Mouse (Mus musculus) c-Kit-negative CD71-positive TER-119-positive erythroid progenitor cells, embryonic 14.5 days (primary cell): Measurements from ENCODE around the gene 4931409K22Rik.
"Not testable (repeated sequence)": the region's sequence is repeated elsewhere in the genome, so short reads cannot be mapped to it uniquely, and the experiment has no call there.

ENCODE experiments used
- DNase-seq: peaks from one replicate; pipeline ENCODE4 v3.0.0-alpha.2; 2013; ENCODE audit warnings: low read depth, low spot score

4931409K22Rik gene

DNA sequence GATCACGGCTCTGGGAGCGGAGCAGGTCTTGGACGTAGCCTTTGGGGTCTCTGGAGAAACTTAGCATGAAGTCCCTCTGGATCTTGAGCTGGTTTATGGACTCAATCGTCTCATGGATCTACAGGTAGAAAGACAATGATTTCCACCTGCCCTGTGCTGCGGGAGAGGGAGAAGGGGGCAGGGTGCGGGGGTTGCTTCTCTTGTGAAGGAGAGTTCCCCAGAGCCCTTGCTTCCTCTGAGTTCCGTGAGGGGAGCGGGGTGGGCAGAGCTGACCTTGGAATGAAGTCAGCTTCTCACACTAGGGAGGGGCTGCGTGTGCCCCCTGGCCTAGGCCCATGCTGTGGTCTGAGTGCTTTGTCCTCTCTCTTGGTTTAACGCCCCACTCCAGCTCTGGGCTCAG lies 36.6 kb upstream of the 4931409K22Rik start:
- DNase-seq: no peak

DNA sequence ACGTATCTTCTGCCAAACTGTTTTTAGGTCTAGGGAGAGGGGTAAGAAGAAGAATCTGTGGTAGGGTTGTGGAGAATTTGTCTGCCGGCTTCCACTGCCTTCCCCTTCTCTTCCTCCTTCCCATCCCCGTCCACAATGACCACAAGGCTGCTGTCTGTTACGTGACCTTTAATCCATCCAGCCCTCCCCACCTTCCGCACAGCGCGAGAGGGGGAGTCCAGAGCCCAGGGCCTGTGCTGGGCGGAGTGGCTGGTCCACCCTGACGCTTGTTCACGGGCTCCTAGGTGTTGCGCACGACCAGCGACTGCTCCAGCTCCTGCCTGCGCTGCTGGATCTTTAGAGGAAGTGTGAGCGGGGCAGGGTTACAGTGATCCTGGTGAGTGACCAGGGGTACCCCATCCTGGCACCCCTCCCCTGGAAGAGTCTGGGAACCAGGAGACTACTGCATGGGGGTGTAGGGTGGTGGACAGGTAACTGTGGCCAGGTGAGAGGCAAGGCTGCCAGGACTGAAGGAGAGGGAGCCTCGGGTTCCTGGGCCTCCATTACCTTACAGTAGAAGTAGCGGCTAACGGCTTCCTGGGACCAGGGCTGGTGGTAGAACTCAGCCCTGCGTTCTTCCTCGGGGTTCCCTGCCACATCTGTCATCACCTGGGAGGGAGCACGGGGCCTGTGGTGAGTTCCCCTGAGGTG lies 36.0 kb upstream of the 4931409K22Rik start:
- no peak for DNase-seq

GRCm38 (mm10) chr5:24591796-24592470 lies 35.3 kb upstream of the 4931409K22Rik start:
- no peak for DNase-seq

- DNase-seq: no peak
Measured at GRCm38 (mm10) chr5:24591268-24591721, 34.7 kb upstream of the 4931409K22Rik start.

DNA sequence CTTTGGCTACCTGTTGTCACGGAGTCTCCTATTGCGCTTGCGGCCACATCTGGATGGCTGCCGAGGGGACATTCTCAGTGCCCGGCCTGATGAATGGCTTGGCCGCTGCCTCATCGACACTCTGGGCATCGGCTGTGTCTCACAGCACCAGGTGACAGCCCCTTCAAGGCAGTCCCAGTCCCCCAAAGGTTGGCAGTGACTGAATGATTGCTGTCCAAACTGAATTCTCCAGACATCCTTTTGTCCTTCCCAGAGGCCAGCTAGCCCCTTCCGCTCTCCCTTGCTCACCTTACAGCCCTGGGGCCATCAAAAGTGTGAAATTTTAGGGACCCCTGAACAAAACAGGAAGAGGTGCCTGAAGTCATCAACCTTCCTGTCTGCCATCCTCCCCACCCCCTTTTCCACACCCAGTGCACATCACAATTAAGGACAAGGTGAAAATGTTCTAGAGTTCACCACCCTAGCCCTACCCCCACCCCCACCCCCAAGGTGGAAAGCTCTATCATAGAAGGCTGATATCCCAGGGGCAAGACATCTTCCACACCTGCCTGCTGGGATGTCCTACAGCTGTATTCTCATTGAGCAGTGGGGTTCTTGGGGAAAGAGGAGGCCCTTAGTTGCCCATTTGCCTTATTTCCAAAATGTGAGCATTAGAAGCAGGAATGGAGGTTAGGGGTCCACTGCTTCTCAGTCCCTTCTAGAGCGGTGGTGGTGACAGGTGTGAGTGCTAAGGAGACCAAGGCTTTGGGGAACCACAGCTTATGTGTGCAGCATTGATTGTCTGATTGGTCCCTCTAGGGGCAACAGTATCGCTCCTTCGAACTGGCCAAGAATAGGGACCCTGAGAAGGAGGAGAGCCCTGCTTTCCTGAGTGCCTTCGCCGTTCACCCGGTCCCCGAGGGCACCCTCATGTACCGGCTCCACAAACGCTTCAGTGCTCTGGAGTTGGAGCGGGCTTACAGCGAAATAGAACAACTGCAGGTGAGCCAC lies 33.2 kb upstream of the 4931409K22Rik start:
- DNase-seq: no peak

DNA sequence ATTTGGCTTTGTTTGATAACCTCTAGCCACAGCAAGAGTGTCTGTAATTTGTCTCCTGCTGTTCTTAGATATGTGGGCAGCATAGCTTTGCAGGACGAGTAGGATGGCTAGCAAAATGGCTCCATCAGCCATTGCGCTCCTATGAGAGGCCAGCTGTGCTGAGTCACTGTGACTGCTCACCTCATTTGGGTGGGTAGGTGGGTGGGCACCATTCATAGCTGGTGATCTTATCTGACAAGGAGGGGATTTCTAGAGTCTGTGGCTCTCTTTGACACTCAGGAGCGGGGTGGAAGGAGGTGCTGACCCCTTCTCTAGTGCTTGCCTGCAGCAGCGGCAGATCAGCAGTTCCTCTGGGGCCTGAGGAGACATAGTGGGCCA lies 30.6 kb upstream of the 4931409K22Rik start:
- DNase-seq: peak; percentile 36

- peak; percentile 57 for DNase-seq
Measured at GRCm38 (mm10) chr5:24586547-24587199, 30.1 kb upstream of the 4931409K22Rik start, which contains the start of gene Chpf2. Gene Chpf2 (plus strand): TSS chr5:24586741.

- DNase-seq: no peak
Measured at GRCm38 (mm10) chr5:24586106-24586505, 29.5 kb upstream of the 4931409K22Rik start.

- DNase-seq: no peak
Measured at GRCm38 (mm10) chr5:24578109-24578963, 21.7 kb upstream of the 4931409K22Rik start.

- DNase-seq: peak; percentile 98
Measured at GRCm38 (mm10) chr5:24577183-24577929, 20.7 kb upstream of the 4931409K22Rik start, which contains the start of gene Abcf2. Gene Abcf2 (minus strand): TSS chr5:24577467.

DNA sequence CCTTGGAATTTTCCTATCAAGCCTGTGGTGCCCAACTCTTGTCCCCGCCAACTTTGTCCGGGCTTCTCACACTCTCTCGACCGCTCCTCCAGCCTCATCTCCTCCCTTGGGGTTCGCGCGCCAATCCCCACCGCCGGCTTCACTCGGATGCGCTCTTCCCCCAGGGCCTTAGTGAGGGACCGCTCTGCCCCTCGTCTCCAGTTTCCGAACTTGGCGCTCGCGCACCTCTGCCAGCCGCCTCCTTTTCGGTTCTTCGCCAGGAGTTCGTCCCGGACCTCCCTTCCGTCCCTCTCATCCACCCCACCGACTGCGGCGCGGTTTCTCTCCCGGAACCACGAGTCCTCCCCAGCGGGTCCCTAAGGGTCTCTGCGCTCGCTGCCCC lies 20.2 kb upstream of the 4931409K22Rik start:
- no peak for DNase-seq

GRCm38 (mm10) chr5:24575948-24576347 lies 19.3 kb upstream of the 4931409K22Rik start:
- no peak for DNase-seq

- DNase-seq: not testable (repeated sequence)
Measured at GRCm38 (mm10) chr5:24555335-24555734, 1.3 kb downstream of the 4931409K22Rik start.

- no peak for DNase-seq
Measured at GRCm38 (mm10) chr5:24553621-24554244, 2.9 kb downstream of the 4931409K22Rik start.

DNA sequence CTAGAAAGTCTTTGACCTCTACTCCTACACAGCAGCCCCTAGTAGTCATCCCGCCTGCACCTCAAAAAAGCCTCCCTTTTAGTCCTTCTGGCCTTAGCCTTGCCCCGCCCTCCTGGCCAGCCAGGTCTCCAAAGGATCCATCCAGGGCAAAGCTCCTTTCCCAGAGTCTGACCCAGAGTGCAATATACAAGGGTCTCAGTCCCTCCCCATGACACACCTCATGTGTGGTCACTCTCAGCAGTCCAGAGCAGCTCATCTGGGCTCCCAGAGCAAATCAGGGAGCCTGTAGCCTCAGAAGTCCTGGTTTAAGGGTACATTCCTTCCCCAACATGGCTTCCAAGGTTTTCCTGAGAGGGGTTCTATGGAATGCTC lies 5.3 kb downstream of the 4931409K22Rik start:
- no peak for DNase-seq

GRCm38 (mm10) chr5:24550598-24551316 lies 5.9 kb downstream of the 4931409K22Rik start:
- DNase-seq: no peak

GRCm38 (mm10) chr5:24542643-24543042 lies 14.0 kb downstream of the 4931409K22Rik start:
- no peak for DNase-seq

- no peak for DNase-seq
Measured at GRCm38 (mm10) chr5:24541144-24541569, 15.5 kb downstream of the 4931409K22Rik start.
